ENCODE assay signal across 18 mouse cellular contexts in genomic region chr10:121542156-121542555, GRCm38 (mm10).
"Had no signal": no experiment of that assay in that cellular context is flagged by ENCODE, and none has a peak within 500 bp of the region (broad histone marks: within the 10 kb centered on the region; RNA-seq: fewer than 3 reads in every experiment).

No protein-coding gene starts in this region.

- H3K4me1 ChIP-seq: liver, embryonic 15.5 days; neural tube, embryonic 13.5 days had no signal

- H3K27me3 ChIP-seq: liver, embryonic 15.5 days; neural tube, embryonic 13.5 days had no signal

- H3K4me2 ChIP-seq: liver, embryonic 11.5 days; liver, embryonic 15.5 days; midbrain, embryonic 11.5 days; neural tube, embryonic 13.5 days had no signal

- H3K9ac ChIP-seq: liver, embryonic 15.5 days; neural tube, embryonic 13.5 days had no signal

- DNase-seq: kidney, adult 9 months; kidney, postnatal 36 days; layer of hippocampus, adult 9-11 months; left cerebral cortex, postnatal 4 days; lung, adult 2 months; lung, postnatal 36 days; retina, postnatal 1 day; right cerebral cortex, postnatal 4 days; spleen, adult 18-20 months; thymus, adult 2 months; thymus, postnatal 36 days had no signal

- H3K4me3 ChIP-seq: liver, embryonic 15.5 days; neural tube, embryonic 13.5 days had no signal

- H3K27ac ChIP-seq: kidney, postnatal 0 days; liver, embryonic 15.5 days; neural tube, embryonic 13.5 days had no signal

- H3K9me3 ChIP-seq: liver, embryonic 15.5 days; neural tube, embryonic 13.5 days had no signal

- ATAC-seq: lung, postnatal 0 days; midbrain, embryonic 16.5 days had no signal
